Mouse (Mus musculus): ENCODE results near the gene Mier2. TPM values are rescaled to one million over a fixed set of nuclear protein-coding genes. Genes with fewer than 3 reads are reported as not detected.

Gene Mier2
- total RNA-seq, 2 experiments from 2014 or later: 14.0 to 15.2 TPM

DNA sequence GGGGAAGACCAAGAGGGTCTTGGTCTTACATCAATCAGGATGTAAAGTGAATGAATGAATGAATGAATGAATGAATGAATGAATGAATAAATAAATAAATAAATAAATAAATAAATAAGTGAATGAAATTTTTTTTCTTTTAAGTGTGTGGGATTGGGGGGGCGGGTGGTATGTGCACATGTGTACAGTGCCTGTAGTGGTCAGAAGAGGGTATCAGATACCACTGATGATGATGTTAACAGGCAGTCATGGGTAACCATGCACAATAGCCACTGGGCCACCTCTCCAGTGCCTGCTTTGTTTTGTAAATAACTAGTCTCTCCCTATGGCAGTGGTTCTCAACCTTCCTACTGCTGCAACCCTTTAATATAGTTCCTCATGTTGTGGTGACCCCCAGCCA lies 30.6 kb downstream of the Mier2 start:
- no peak for DNase-seq
- intact Hi-C loops (cut with DNase I): no loop called here

GRCm38 (mm10) chr10:79506709-79507108 lies 48.3 kb downstream of the Mier2 start:
- intact Hi-C loops (cut with DNase I): no loop called here
- DNase-seq: no peak

DNA sequence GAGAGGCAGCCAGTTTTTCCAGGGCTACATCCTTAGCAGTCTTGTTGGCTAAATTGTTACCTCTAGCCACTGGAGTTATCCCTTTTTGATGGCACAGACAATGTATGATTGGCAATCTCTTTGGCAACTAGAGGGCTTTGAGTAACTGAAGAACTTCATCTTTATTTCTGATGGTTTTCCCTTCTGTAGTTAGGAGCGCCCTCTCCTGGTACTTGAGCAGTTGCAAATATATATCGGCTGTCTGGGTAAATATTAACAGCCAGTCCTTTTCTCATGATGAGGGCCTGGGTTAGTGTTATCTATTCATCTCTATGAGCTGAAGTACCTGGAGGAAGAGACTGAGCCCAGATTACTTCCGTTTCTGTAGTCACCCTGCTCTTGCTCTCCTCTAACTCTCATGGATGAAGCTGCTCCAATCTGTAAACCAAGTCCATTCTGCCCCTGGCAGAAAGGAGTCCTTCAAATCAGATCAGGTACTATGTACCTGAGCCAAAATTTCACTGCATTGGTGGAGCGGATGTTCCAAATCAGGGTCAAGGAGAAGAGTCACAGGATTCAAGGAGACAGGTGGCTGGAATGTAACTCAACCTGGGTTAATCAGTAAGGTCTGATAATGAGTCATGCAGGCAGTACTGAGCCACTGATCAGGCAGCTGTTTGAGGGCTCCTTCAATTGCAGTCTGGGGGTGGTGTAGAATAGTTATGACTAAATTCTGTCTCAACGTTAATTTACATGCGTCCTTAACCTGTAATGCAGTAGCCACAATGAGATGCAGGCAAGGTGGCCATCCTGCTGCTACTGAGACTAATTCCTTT lies 52.0 kb downstream of the Mier2 start:
- intact Hi-C loops (cut with DNase I): no loop called here
- no peak for DNase-seq

GRCm38 (mm10) chr10:79496701-79497288 lies 58.2 kb downstream of the Mier2 start:
- intact Hi-C loops (cut with DNase I): no loop called here
- no peak for DNase-seq

GRCm38 (mm10) chr10:79495886-79496285 lies 59.1 kb downstream of the Mier2 start:
- intact Hi-C loops (cut with DNase I): no loop called here
- DNase-seq: no peak

Small RNA genes lying within 50 kb of the gene (microRNA-seq; reads per million reads assigned to microRNA genes)
- 0 reads per million in 2 experiments for gene Mir6909

Other genes starting within 250 kb of the Mier2 start
- gene Vmn2r82, start 198.7 kb downstream of the Mier2 start, total RNA-seq (2021): not detected
- not detected for gene Vmn2r83, start 86.5 kb downstream of the Mier2 start, total RNA-seq (2021)
- under 1 TPM; 0.56 to 0.96 TPM for gene Plpp2, start 21.4 kb downstream of the Mier2 start, total RNA-seq (2021)
- gene Theg, start 32.1 kb upstream of the Mier2 start, total RNA-seq (2021): not detected
- gene C2cd4c, start 58.8 kb upstream of the Mier2 start, total RNA-seq (2021): under 1 TPM; 0.10 to 0.25 TPM
- gene Shc2, start 82.7 kb upstream of the Mier2 start, total RNA-seq (2021): 1 to 10 TPM; 2.3 to 2.5 TPM
- 10 to 100 TPM; 55.1 to 58.1 TPM for gene Odf3l2, start 90.5 kb upstream of the Mier2 start, total RNA-seq (2021)
- gene Madcam1, start 109.4 kb upstream of the Mier2 start, total RNA-seq (2021): not detected
- 10 to 100 TPM; 19.2 to 19.6 TPM for gene Tpgs1, start 114.2 kb upstream of the Mier2 start, total RNA-seq (2021)
- 100 to 1,000 TPM; 344 to 378 TPM for gene Cdc34, start 127.0 kb upstream of the Mier2 start, total RNA-seq (2021)
- gene Gzmm, start 133.8 kb upstream of the Mier2 start, total RNA-seq (2021): 1 to 10 TPM; 4.4 to 6.0 TPM
- 100 to 1,000 TPM; 528 to 635 TPM for gene Bsg, start 149.3 kb upstream of the Mier2 start, total RNA-seq (2021)
- gene Hcn2, start 161.4 kb upstream of the Mier2 start, total RNA-seq (2021): under 1 TPM; 0.72 to 0.79 TPM
- 10 to 100 TPM; 29.4 to 33.2 TPM for gene Polrmt, start 191.4 kb upstream of the Mier2 start, total RNA-seq (2021)
- not detected for gene Fgf22, start 199.9 kb upstream of the Mier2 start, total RNA-seq (2021)
- 10 to 100 TPM; 35.1 to 40.1 TPM for gene Rnf126, start 211.8 kb upstream of the Mier2 start, total RNA-seq (2021)
- 1 to 10 TPM; 1.2 to 1.8 TPM for gene Fstl3, start 222.1 kb upstream of the Mier2 start, total RNA-seq (2021)
- gene Prss57, start 235.8 kb upstream of the Mier2 start, total RNA-seq (2021): not detected
- 10 to 100 TPM; 13.8 to 21.4 TPM for gene Palm, start 238.4 kb upstream of the Mier2 start, total RNA-seq (2021)

Data from gastrocnemius, postnatal 36 days (tissue).